Mouse (Mus musculus): Measurements from ENCODE around the gene Ssr2.

Gene Ssr2

GRCm38 (mm10) chr3:88542486-88542885, 33.2 kb upstream of the Ssr2 start:
- DNase-seq: peak in 1 of 2 experiments; percentile 6

- DNase-seq: peak in 1 of 2 experiments; percentile 8
Measured at GRCm38 (mm10) chr3:88543174-88543573, 32.5 kb upstream of the Ssr2 start.

GRCm38 (mm10) chr3:88543651-88544410, 31.8 kb upstream of the Ssr2 start:
- peak in 1 of 2 experiments; percentile 3 for DNase-seq

- peak in 1 of 2 experiments; percentile 25 for DNase-seq
Measured at GRCm38 (mm10) chr3:88544514-88544913, 31.2 kb upstream of the Ssr2 start.

GRCm38 (mm10) chr3:88544955-88545591, 30.6 kb upstream of the Ssr2 start:
- DNase-seq: peak in 1 of 2 experiments; percentile 5

GRCm38 (mm10) chr3:88546674-88547418, 28.8 kb upstream of the Ssr2 start:
- no peak for DNase-seq

GRCm38 (mm10) chr3:88548180-88548917, 27.3 kb upstream of the Ssr2 start, which contains the start of gene Rab25:
Rab25 (minus strand) TSS chr3:88548300.
- DNase-seq: no peak

- no peak for DNase-seq
Measured at GRCm38 (mm10) chr3:88551586-88551985, 24.1 kb upstream of the Ssr2 start.

- DNase-seq: no peak
Measured at GRCm38 (mm10) chr3:88552082-88552645, 23.5 kb upstream of the Ssr2 start.

- DNase-seq: peak; percentile 93 to 97
Measured at GRCm38 (mm10) chr3:88552676-88553524, 22.8 kb upstream of the Ssr2 start, which contains the start of gene Lamtor2. Lamtor2 (minus strand) TSS chr3:88553074.

- DNase-seq: peak; percentile 88 to 91
Measured at GRCm38 (mm10) chr3:88553525-88553879, 22.2 kb upstream of the Ssr2 start, which contains the start of gene Ubqln4. Ubqln4 (plus strand) TSS chr3:88553758.

GRCm38 (mm10) chr3:88553880-88554586, 21.6 kb upstream of the Ssr2 start:
- DNase-seq: peak; percentile 82 to 83

GRCm38 (mm10) chr3:88555069-88555605, 20.5 kb upstream of the Ssr2 start:
- no peak for DNase-seq

GRCm38 (mm10) chr3:88555731-88556130, 19.9 kb upstream of the Ssr2 start:
- no peak for DNase-seq

- DNase-seq: no peak
Measured at GRCm38 (mm10) chr3:88556616-88557015, 19.1 kb upstream of the Ssr2 start.

- DNase-seq: no peak
Measured at GRCm38 (mm10) chr3:88559596-88559995, 16.1 kb upstream of the Ssr2 start.

- no peak for DNase-seq
Measured at GRCm38 (mm10) chr3:88561989-88562388, 13.7 kb upstream of the Ssr2 start.

GRCm38 (mm10) chr3:88563442-88563841, 12.2 kb upstream of the Ssr2 start:
- no peak for DNase-seq

GRCm38 (mm10) chr3:88563966-88564365, 11.7 kb upstream of the Ssr2 start:
- no peak for DNase-seq

GRCm38 (mm10) chr3:88566116-88566515, 9.6 kb upstream of the Ssr2 start:
- no peak for DNase-seq
